Mouse (Mus musculus) heart, embryonic 15.5 days (tissue): ENCODE results near the gene Ccdc146. TPM values are rescaled to one million over a fixed set of nuclear protein-coding genes. Genes with fewer than 3 reads are reported as not detected.

ENCODE experiments used
- ATAC-seq: fragments of 200-750 bp; cut with Nextera tagmentation; replicated peaks from 2 replicates; pipeline ENCODE4 v1.8.0; 2017; ENCODE audit warnings: low read depth, moderate TSS enrichment; ENCODE audit not compliant: insufficient number of reproducible peaks, insufficient read depth, low FRiP score
- H3K27ac ChIP-seq: fragments of 300-500 bp; sonication (generic); 2 replicates; pipeline ENCODE4 v1.5.1; 2015; ENCODE audit warnings: mild to moderate bottlenecking, inconsistent platforms
- H3K27me3 ChIP-seq: fragments of 300-500 bp; sonication (generic); 2 replicates; pipeline ENCODE4 v1.6.1; 2015; ENCODE audit warnings: inconsistent platforms
- H3K36me3 ChIP-seq: fragments of 300-500 bp; sonication (generic); 2 replicates; pipeline ENCODE4 v1.6.1; 2015; ENCODE audit warnings: mild to moderate bottlenecking, inconsistent platforms
- H3K4me1 ChIP-seq: fragments of 300-500 bp; sonication (generic); replicated peaks from 2 replicates; pipeline ENCODE4 v1.6.1; 2015; ENCODE audit warnings: inconsistent platforms
- H3K4me2 ChIP-seq: fragments of 300-500 bp; sonication (generic); 2 replicates; pipeline ENCODE4 v1.6.1; 2015; ENCODE audit warnings: inconsistent platforms, mild to moderate bottlenecking, moderate library complexity
- H3K4me3 ChIP-seq: fragments of 300-500 bp; sonication (generic); 2 replicates; pipeline ENCODE4 v1.5.1; 2015; ENCODE audit warnings: mild to moderate bottlenecking, inconsistent platforms
- H3K9ac ChIP-seq: fragments of 300-500 bp; sonication (generic); 2 replicates; pipeline ENCODE4 v1.6.1; 2015; ENCODE audit warnings: mild to moderate bottlenecking, inconsistent platforms
- H3K9me3 ChIP-seq: fragments of 300-500 bp; sonication (generic); replicated peaks from 2 replicates; pipeline ENCODE4 v1.6.1; 2016; ENCODE audit warnings: inconsistent platforms
- WGBS: fragments of 180-500 bp; shearing (Covaris S2); methylation state at CpG from one replicate; pipeline ENCODE4 v1.1.7; 2015; ENCODE audit warnings: mixed read lengths; 5-methylcytosine and 5-hydroxymethylcytosine counted together
- polyA plus RNA-seq: library from polyadenylated mRNA; unstranded; fragments of >200 nt; fragmentation: Nextera tagmentation; extraction: Ambion mirVana; gene quantifications from 2 replicates; pipeline ENCODE4 v1.2.1, GENCODE M21; 2015

Gene Ccdc146
- polyA plus RNA-seq, 1 experiment from 2014 or later = 3.0 TPM

GRCm38 (mm10) chr5:21260746-21261145, 163.7 kb downstream of the Ccdc146 start:
- Histone ChIP-seq H3K4me3 (no peak overlapping the region), H3K9me3 (no peaks in the 10 kb centered on the region), H3K4me2 (no peak overlapping the region), H3K27me3 (no peaks in the 10 kb centered on the region), H3K36me3 (no peaks in the 10 kb centered on the region), H3K27ac (no peak overlapping the region), H3K9ac (no peak overlapping the region), H3K4me1 (0 out of 2 replicates have a peak, but pooled peaks cover 2% of the 10 kb centered on the region)
- WGBS = 58% methylated on average over 7 of the region's 7 CpGs
- no peak for ATAC-seq

- Histone ChIP-seq H3K27me3 (no peaks in the 10 kb centered on the region), H3K4me1 (0 out of 2 replicates have a peak, but pooled peaks cover 2% of the 10 kb centered on the region), H3K4me3 (no peak overlapping the region), H3K27ac (no peak overlapping the region), H3K36me3 (no peaks in the 10 kb centered on the region), H3K4me2 (no peak overlapping the region), H3K9ac (no peak overlapping the region), H3K9me3 (no peaks in the 10 kb centered on the region)
- 74% methylated on average over 6 of the region's 6 CpGs for WGBS
- ATAC-seq = no peak
These were observed 166.7 kb downstream of the Ccdc146 start for GRCm38 (mm10) chr5:21257806-21258205.

GRCm38 (mm10) chr5:21257126-21257525, 167.4 kb downstream of the Ccdc146 start:
- Histone ChIP-seq H3K27ac (no peak overlapping the region), H3K36me3 (no peaks in the 10 kb centered on the region), H3K4me3 (no peak overlapping the region), H3K9me3 (no peaks in the 10 kb centered on the region), H3K27me3 (no peaks in the 10 kb centered on the region), H3K4me2 (no peak overlapping the region), H3K4me1 (0 out of 2 replicates have a peak, but pooled peaks cover 2% of the 10 kb centered on the region), H3K9ac (no peak overlapping the region)
- ATAC-seq = no peak
- WGBS = 39% methylated on average over 4 of the region's 4 CpGs

- Histone ChIP-seq H3K4me3 (no peak overlapping the region), H3K4me1 (0 out of 2 replicates have a peak, but pooled peaks cover 2% of the 10 kb centered on the region), H3K9ac (no peak overlapping the region), H3K4me2 (no peak overlapping the region), H3K27me3 (no peaks in the 10 kb centered on the region), H3K9me3 (no peaks in the 10 kb centered on the region), H3K27ac (no peak overlapping the region), H3K36me3 (no peaks in the 10 kb centered on the region)
- WGBS = 67% methylated on average over 5 of the region's 5 CpGs
- no peak for ATAC-seq
These were observed 168.8 kb downstream of the Ccdc146 start for GRCm38 (mm10) chr5:21255551-21256132.

- Histone ChIP-seq H3K27me3 (no peaks in the 10 kb centered on the region), H3K9me3 (no peaks in the 10 kb centered on the region)
- 86% methylated on average over 12 of the region's 12 CpGs for WGBS
These were observed 169.5 kb downstream of the Ccdc146 start for GRCm38 (mm10) chr5:21254731-21255525.

GRCm38 (mm10) chr5:21248834-21249233, 175.6 kb downstream of the Ccdc146 start:
- H3K36me3 ChIP-seq = no peaks in the 10 kb centered on the region
- H3K9ac ChIP-seq = no peak overlapping the region
- H3K9me3 ChIP-seq = no peaks in the 10 kb centered on the region
- H3K27me3 ChIP-seq = no peaks in the 10 kb centered on the region
- no peaks in the 10 kb centered on the region for H3K4me1 ChIP-seq
- no peak for ATAC-seq
- 48% methylated on average over 5 of the region's 5 CpGs for WGBS
- no peak overlapping the region for H3K4me3 ChIP-seq
- H3K27ac ChIP-seq = no peak overlapping the region
- no peak overlapping the region for H3K4me2 ChIP-seq

More at GRCm38 (mm10) chr5:21254731-21255525, 169.5 kb downstream of the Ccdc146 start:
- ATAC-seq = no peak
- H3K27ac ChIP-seq = no peak overlapping the region
- H3K4me1 ChIP-seq = 0 out of 2 replicates have a peak, but pooled peaks cover 2% of the 10 kb centered on the region
- H3K36me3 ChIP-seq = no peaks in the 10 kb centered on the region
- H3K9ac ChIP-seq = no peak overlapping the region
- no peak overlapping the region for H3K4me2 ChIP-seq
- no peak overlapping the region for H3K4me3 ChIP-seq

- ATAC-seq = no peak
- Histone ChIP-seq H3K27me3 (no peaks in the 10 kb centered on the region), H3K36me3 (no peaks in the 10 kb centered on the region), H3K4me3 (no peak overlapping the region), H3K27ac (no peak overlapping the region), H3K9ac (no peak overlapping the region), H3K9me3 (no peaks in the 10 kb centered on the region), H3K4me2 (no peak overlapping the region), H3K4me1 (no peaks in the 10 kb centered on the region)
- WGBS = 47% methylated on average over 2 of the region's 2 CpGs
These were observed 176.6 kb downstream of the Ccdc146 start for GRCm38 (mm10) chr5:21247916-21248315.

- H3K27ac ChIP-seq = no peak overlapping the region
- no peak overlapping the region for H3K4me3 ChIP-seq
- H3K9ac ChIP-seq = no peak overlapping the region
- H3K4me2 ChIP-seq = no peak overlapping the region
- no peaks in the 10 kb centered on the region for H3K27me3 ChIP-seq
- 71% methylated on average over 6 of the region's 6 CpGs for WGBS
- H3K36me3 ChIP-seq = no peaks in the 10 kb centered on the region
- no peaks in the 10 kb centered on the region for H3K4me1 ChIP-seq
- no peak for ATAC-seq
- no peaks in the 10 kb centered on the region for H3K9me3 ChIP-seq
These were observed 177.7 kb downstream of the Ccdc146 start for GRCm38 (mm10) chr5:21246794-21247193.

GRCm38 (mm10) chr5:21245241-21245640, 179.2 kb downstream of the Ccdc146 start:
- Histone ChIP-seq H3K4me3 (no peak overlapping the region), H3K4me2 (no peak overlapping the region), H3K4me1 (no peaks in the 10 kb centered on the region), H3K9me3 (no peaks in the 10 kb centered on the region), H3K36me3 (no peaks in the 10 kb centered on the region), H3K27ac (no peak overlapping the region), H3K9ac (no peak overlapping the region), H3K27me3 (no peaks in the 10 kb centered on the region)
- ATAC-seq = no peak
- whole genome bisulfite sequencing = 64% methylated on average over 1 of the region's 1 CpGs

GRCm38 (mm10) chr5:21244575-21244974, 179.9 kb downstream of the Ccdc146 start:
- Histone ChIP-seq H3K27me3 (no peaks in the 10 kb centered on the region), H3K36me3 (no peaks in the 10 kb centered on the region), H3K4me1 (no peaks in the 10 kb centered on the region), H3K9ac (no peak overlapping the region), H3K4me3 (no peak overlapping the region), H3K4me2 (no peak overlapping the region), H3K9me3 (no peaks in the 10 kb centered on the region), H3K27ac (no peak overlapping the region)
- ATAC-seq = no peak
- 84% methylated on average over 1 of the region's 1 CpGs for WGBS
